Mouse (Mus musculus): ENCODE data around the gene Dhx29. TPM values are rescaled to one million over a fixed set of nuclear protein-coding genes. Genes with fewer than 3 reads are reported as not detected.

Gene Dhx29
- polyA plus RNA-seq, 1 experiment from 2014 or later: 19.4 TPM

- no peak overlapping the region for H3K4me2 ChIP-seq
- DNase-seq (ENCODE audit: low spot score): no peak
- H3K9ac ChIP-seq (ENCODE audit: low read depth, low read length): no peak overlapping the region
- peaks cover 20% of the 10 kb centered on the region for H3K4me1 ChIP-seq (replicated peaks; ENCODE audit: control insufficient read depth, insufficient read depth, low read length)
- H3K27ac ChIP-seq (ENCODE audit: low read depth, low read length): no peak overlapping the region
- H3K9me3 ChIP-seq (ENCODE audit: control insufficient read depth, low read length): no peaks in the 10 kb centered on the region
- peaks cover 91% of the 10 kb centered on the region for H3K27me3 ChIP-seq (replicated peaks; ENCODE audit: control insufficient read depth, insufficient read depth, low read length)
- H3K36me3 ChIP-seq (ENCODE audit: control insufficient read depth, insufficient read depth, low read length): no peaks in the 10 kb centered on the region
- H3K4me3 ChIP-seq (ENCODE audit: low read depth, low read length): no peak overlapping the region
- ATAC-seq (replicated peaks; ENCODE audit: low FRiP score): no peak
- 1% methylated on average over 23 of the region's 23 CpGs for WGBS
These were observed 62.3 kb downstream of the Dhx29 start for GRCm38 (mm10) chr13:112989541-112989940.

DNA sequence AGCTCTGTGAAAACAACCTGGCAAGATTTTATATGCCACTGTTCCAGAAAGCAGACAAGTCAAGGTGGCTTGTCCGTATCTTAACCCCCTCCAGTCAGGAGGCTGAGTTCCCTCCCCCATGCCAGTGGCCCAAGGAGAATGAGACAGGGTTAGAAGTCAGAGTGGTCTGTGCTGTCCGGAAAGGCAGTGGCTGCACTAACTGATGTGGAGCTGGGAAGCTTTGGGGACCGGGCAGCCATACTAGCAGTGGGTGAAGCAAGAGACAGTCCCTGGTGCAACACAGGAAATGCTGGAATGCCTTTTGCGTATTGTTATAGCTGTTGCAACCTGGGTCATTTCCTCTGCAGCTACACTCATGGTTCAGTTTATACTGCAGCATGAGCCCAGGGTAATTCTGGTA, 63.1 kb downstream of the Dhx29 start:
- no peaks in the 10 kb centered on the region for H3K36me3 ChIP-seq (ENCODE audit: control insufficient read depth, insufficient read depth, low read length)
- no peak overlapping the region for H3K4me3 ChIP-seq (ENCODE audit: low read depth, low read length)
- H3K4me2 ChIP-seq: no peak overlapping the region
- no peaks in the 10 kb centered on the region for H3K9me3 ChIP-seq (ENCODE audit: control insufficient read depth, low read length)
- no peak for DNase-seq (ENCODE audit: low spot score)
- peaks cover 20% of the 10 kb centered on the region for H3K4me1 ChIP-seq (replicated peaks; ENCODE audit: control insufficient read depth, insufficient read depth, low read length)
- no peak for ATAC-seq (replicated peaks; ENCODE audit: low FRiP score)
- no peak overlapping the region for H3K27ac ChIP-seq (ENCODE audit: low read depth, low read length)
- H3K27me3 ChIP-seq (replicated peaks; ENCODE audit: control insufficient read depth, insufficient read depth, low read length): peaks cover 95% of the 10 kb centered on the region
- H3K9ac ChIP-seq (ENCODE audit: low read depth, low read length): no peak overlapping the region
- WGBS: 23% methylated on average over 4 of the region's 4 CpGs

DNA sequence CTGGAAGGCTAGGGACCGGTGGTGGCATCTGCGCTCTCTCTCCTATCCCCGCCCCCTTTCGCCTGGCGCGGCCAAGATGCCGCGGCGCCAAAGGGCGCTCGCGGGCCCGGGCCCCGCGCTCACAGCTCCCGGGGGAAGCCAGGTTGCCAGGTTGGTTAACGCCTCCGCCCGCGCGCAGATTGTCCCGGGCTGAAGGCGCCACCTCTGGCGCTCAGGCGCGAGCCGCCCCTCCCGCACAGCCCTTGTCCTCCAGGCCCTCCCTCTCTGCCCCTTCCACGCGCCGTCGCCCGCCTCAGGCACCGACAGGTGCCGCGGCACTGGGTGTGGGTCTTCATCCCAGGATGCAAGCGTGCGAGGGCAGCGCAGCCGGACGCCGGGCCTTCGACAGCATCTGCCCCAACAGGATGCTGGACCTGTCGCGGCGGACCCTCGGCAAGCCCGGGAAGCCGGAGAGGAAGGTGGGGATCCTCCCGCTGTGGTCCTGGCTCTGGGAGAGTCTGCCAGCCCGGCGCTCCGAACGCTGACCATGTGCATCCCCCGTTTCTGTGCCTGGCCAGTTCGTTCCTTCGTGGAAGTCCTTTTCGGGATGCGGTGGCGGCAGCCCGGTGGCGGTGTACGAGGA, 66.4 kb downstream of the Dhx29 start, which contains the start of gene Mcidas:
TSS of gene Mcidas (plus strand) at position 315 of the 622 bp plus-strand sequence.
- ATAC-seq (replicated peaks; ENCODE audit: low FRiP score) (no peak), DNase-seq (ENCODE audit: low spot score) (no peak)
- WGBS: 1% methylated on average over 62 of the region's 63 CpGs
- Histone ChIP-seq H3K4me2 (peak within 1 kb of the TSS; percentile 63), H3K27ac (ENCODE audit: low read depth, low read length) (no peak within 1 kb of the TSS), H3K4me1 (replicated peaks; ENCODE audit: control insufficient read depth, insufficient read depth, low read length) (peaks cover 13% of the 10 kb centered on the region), H3K27me3 (replicated peaks; ENCODE audit: control insufficient read depth, insufficient read depth, low read length) (peaks cover 95% of the 10 kb centered on the region), H3K9me3 (ENCODE audit: control insufficient read depth, low read length) (no peaks in the 10 kb centered on the region), H3K36me3 (ENCODE audit: control insufficient read depth, insufficient read depth, low read length) (no peaks in the 10 kb centered on the region), H3K9ac (ENCODE audit: low read depth, low read length) (no peak within 1 kb of the TSS), H3K4me3 (ENCODE audit: low read depth, low read length) (peak within 1 kb of the TSS; percentile 36)

DNA sequence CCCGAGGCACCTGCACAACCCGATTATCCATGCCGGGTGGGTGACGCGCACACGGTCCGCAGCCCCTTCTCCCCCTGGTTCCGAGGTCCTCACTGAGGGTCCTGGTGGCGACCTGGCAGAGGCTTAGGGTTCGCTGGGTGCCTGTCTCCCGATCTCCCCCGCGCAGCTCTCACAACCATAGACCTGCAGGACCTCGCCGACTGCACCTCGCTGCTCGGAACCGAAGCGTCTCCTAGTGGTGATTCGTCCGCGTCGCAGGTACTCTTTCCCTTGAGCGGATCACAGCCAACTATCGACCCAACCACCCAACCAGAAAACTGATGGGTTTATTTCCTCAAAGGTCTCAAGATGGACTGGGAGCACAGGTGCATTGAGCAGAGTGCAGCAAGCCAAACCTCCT, 66.9 kb downstream of the Dhx29 start:
- 1% methylated on average over 25 of the region's 25 CpGs for WGBS

GRCm38 (mm10) chr13:112996407-112996806, 69.2 kb downstream of the Dhx29 start:
- no peak for ATAC-seq (replicated peaks; ENCODE audit: low FRiP score)
- no peak overlapping the region for H3K27ac ChIP-seq (ENCODE audit: low read depth, low read length)
- H3K27me3 ChIP-seq (replicated peaks; ENCODE audit: control insufficient read depth, insufficient read depth, low read length): peaks cover 88% of the 10 kb centered on the region
- peaks cover 8% of the 10 kb centered on the region for H3K4me1 ChIP-seq (replicated peaks; ENCODE audit: control insufficient read depth, insufficient read depth, low read length)
- no peaks in the 10 kb centered on the region for H3K9me3 ChIP-seq (ENCODE audit: control insufficient read depth, low read length)
- H3K9ac ChIP-seq (ENCODE audit: low read depth, low read length): no peak overlapping the region
- 60% methylated on average over 4 of the region's 4 CpGs for WGBS
- no peaks in the 10 kb centered on the region for H3K36me3 ChIP-seq (ENCODE audit: control insufficient read depth, insufficient read depth, low read length)
- H3K4me3 ChIP-seq (ENCODE audit: low read depth, low read length): no peak overlapping the region
- H3K4me2 ChIP-seq: no peak overlapping the region
- no peak for DNase-seq (ENCODE audit: low spot score)

More for the DNA sequence above, 66.9 kb downstream of the Dhx29 start:
- Histone ChIP-seq H3K4me3 (ENCODE audit: low read depth, low read length) (peak overlapping the region; percentile 36), H3K4me2 (peak overlapping the region; percentile 63), H3K9ac (ENCODE audit: low read depth, low read length) (no peak overlapping the region), H3K27ac (ENCODE audit: low read depth, low read length) (no peak overlapping the region), H3K36me3 (ENCODE audit: control insufficient read depth, insufficient read depth, low read length) (no peaks in the 10 kb centered on the region), H3K9me3 (ENCODE audit: control insufficient read depth, low read length) (no peaks in the 10 kb centered on the region), H3K27me3 (replicated peaks; ENCODE audit: control insufficient read depth, insufficient read depth, low read length) (peaks cover 95% of the 10 kb centered on the region), H3K4me1 (replicated peaks; ENCODE audit: control insufficient read depth, insufficient read depth, low read length) (peaks cover 11% of the 10 kb centered on the region)
- peak; percentile 56 for DNase-seq (ENCODE audit: low spot score)
- ATAC-seq (replicated peaks; ENCODE audit: low FRiP score): peak; percentile 58

GRCm38 (mm10) chr13:112997369-112997768, 70.1 kb downstream of the Dhx29 start:
- DNase-seq (ENCODE audit: low spot score): no peak
- ATAC-seq (replicated peaks; ENCODE audit: low FRiP score): no peak

DNA sequence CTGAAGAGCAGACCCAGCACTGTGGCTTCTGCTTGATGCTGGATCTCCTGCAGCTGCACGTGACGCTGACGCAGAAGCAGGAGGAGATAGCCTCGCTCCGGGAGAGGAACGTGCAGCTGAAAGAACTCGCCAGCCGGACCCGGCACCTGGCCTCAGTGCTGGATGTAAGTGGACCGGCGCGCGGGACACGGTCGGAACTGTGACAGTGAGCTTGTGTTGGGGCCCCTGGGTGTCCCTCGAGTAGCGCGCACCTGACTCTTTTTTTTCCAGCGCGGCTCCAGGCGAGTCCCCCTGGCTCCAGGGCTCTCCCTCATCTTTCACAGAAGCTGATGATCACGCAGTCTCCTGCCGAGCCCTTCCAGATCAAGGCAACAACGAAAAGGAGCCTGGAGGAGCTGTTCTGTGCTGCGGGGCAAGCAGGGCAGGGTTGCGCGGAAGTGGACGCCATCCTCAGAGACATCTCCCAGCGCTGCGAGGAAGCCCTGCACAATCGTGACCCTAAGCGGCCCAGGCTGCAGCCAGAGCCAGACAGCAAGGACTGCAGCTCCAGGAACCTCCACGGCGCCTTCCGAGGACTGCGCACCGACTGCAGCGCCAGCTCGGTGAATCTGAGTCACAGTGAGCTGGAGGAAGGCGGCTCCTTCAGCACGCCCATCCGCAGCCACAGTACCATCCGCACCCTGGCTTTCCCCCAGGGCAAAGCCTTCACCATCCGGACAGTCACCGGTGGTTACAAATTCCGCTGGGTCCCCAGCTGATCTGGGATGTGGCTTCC, 71.4 kb downstream of the Dhx29 start:
- 2% methylated on average over 46 of the region's 46 CpGs for WGBS
- peaks cover 7% of the 10 kb centered on the region for H3K4me1 ChIP-seq (replicated peaks; ENCODE audit: control insufficient read depth, insufficient read depth, low read length)
- H3K4me3 ChIP-seq (ENCODE audit: low read depth, low read length): peak overlapping the region; percentile 42
- ATAC-seq (replicated peaks; ENCODE audit: low FRiP score): no peak
- H3K36me3 ChIP-seq (ENCODE audit: control insufficient read depth, insufficient read depth, low read length): no peaks in the 10 kb centered on the region
- H3K4me2 ChIP-seq: peak overlapping the region; percentile 71
- no peak overlapping the region for H3K9ac ChIP-seq (ENCODE audit: low read depth, low read length)
- no peaks in the 10 kb centered on the region for H3K9me3 ChIP-seq (ENCODE audit: control insufficient read depth, low read length)
- no peak for DNase-seq (ENCODE audit: low spot score)
- peaks cover 71% of the 10 kb centered on the region for H3K27me3 ChIP-seq (replicated peaks; ENCODE audit: control insufficient read depth, insufficient read depth, low read length)
- no peak overlapping the region for H3K27ac ChIP-seq (ENCODE audit: low read depth, low read length)

More at GRCm38 (mm10) chr13:112997369-112997768, 70.1 kb downstream of the Dhx29 start:
- H3K4me2 ChIP-seq: no peak overlapping the region
- no peak overlapping the region for H3K4me3 ChIP-seq (ENCODE audit: low read depth, low read length)
- 61% methylated on average over 6 of the region's 6 CpGs for WGBS
- H3K36me3 ChIP-seq (ENCODE audit: control insufficient read depth, insufficient read depth, low read length): no peaks in the 10 kb centered on the region
- peaks cover 82% of the 10 kb centered on the region for H3K27me3 ChIP-seq (replicated peaks; ENCODE audit: control insufficient read depth, insufficient read depth, low read length)
- H3K9ac ChIP-seq (ENCODE audit: low read depth, low read length): no peak overlapping the region
- no peak overlapping the region for H3K27ac ChIP-seq (ENCODE audit: low read depth, low read length)
- H3K4me1 ChIP-seq (replicated peaks; ENCODE audit: control insufficient read depth, insufficient read depth, low read length): peaks cover 8% of the 10 kb centered on the region
- no peaks in the 10 kb centered on the region for H3K9me3 ChIP-seq (ENCODE audit: control insufficient read depth, low read length)

GRCm38 (mm10) chr13:113000090-113000489, 72.8 kb downstream of the Dhx29 start:
- 69% methylated on average over 3 of the region's 3 CpGs for WGBS
- H3K9ac ChIP-seq (ENCODE audit: low read depth, low read length): no peak overlapping the region
- H3K4me1 ChIP-seq (replicated peaks; ENCODE audit: control insufficient read depth, insufficient read depth, low read length): 0 out of 2 replicates have a peak, but pooled peaks cover 2% of the 10 kb centered on the region
- H3K4me3 ChIP-seq (ENCODE audit: low read depth, low read length): no peak overlapping the region
- no peak overlapping the region for H3K4me2 ChIP-seq
- H3K27me3 ChIP-seq (replicated peaks; ENCODE audit: control insufficient read depth, insufficient read depth, low read length): peaks cover 56% of the 10 kb centered on the region
- ATAC-seq (replicated peaks; ENCODE audit: low FRiP score) (no peak), DNase-seq (ENCODE audit: low spot score) (no peak)
- no peaks in the 10 kb centered on the region for H3K36me3 ChIP-seq (ENCODE audit: control insufficient read depth, insufficient read depth, low read length)
- no peaks in the 10 kb centered on the region for H3K9me3 ChIP-seq (ENCODE audit: control insufficient read depth, low read length)
- no peak overlapping the region for H3K27ac ChIP-seq (ENCODE audit: low read depth, low read length)

All from liver, embryonic 11.5 days (tissue).